Mouse (Mus musculus) liver, adult 10 weeks (tissue): ENCODE data around the gene Nod2. TPM values are rescaled to one million over a fixed set of nuclear protein-coding genes. Genes with fewer than 3 reads are reported as not detected.

ENCODE experiments used
- polyA plus RNA-seq: library from polyadenylated mRNA; stranded (reverse); fragments of 350-450 nt; fragmentation: Illumina TruSeq; extraction: RNeasy Lipid Tissue Mini Kit (QIAGEN cat#74804); gene quantifications from one replicate; pipeline ENCODE4 v1.2.3, GENCODE M21; 2014; ENCODE audit warnings: low read depth, low replicate concordance

Gene Nod2
- polyA plus RNA-seq: not detected

GRCm38 (mm10) chr8:88646837-88647778, at the start of gene Nod2:
Gene Nod2 (plus strand): TSS chr8:88647315.

DNA sequence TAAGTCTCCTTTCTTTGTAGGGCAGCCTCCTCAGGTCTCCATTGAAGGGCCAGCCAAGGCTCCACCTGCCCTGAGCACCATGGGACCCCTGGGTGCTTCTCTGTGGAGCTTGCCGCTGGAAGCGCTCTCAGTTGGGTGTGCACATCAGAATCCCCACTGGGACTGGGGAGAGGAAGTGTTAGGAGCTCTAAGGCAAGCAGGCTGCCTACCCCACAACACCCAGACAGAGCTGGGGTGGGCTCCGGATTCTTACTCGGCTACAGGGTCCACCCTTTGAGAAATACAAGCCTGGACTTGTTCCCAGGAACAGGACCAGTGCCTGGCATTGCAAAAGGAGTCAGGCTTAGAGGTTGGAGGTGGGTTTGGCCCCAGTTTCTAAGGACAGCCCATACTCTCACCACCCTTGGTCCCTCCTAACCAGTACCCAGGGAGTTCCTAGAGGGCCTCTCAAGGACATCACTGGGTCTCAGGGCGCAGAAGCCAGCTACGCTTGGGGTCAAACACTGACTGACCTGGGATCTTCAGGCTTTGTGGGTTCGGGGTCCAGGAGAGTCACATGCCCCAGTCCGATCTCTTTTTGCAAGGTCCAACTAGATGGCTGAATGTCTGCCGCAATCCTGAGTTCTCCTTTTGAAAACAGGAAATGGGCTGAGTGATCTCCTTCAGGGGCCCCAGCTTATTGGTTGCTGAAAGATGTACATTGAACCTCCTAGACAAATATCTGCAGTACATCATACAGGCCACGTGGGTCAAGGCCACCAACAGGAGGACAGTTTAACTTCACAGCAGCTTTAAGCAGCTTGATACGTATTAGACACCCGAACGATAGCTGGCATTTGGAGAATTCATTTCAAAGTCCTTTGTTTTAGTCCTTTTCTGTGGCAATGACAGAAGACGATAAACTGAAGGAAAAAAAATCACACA, 11.4 kb upstream of the Nod2 start, which contains the start of gene Snx20:
Gene Snx20, minus strand, starts transcription at position 655 of the 924 bp plus-strand sequence.

DNA sequence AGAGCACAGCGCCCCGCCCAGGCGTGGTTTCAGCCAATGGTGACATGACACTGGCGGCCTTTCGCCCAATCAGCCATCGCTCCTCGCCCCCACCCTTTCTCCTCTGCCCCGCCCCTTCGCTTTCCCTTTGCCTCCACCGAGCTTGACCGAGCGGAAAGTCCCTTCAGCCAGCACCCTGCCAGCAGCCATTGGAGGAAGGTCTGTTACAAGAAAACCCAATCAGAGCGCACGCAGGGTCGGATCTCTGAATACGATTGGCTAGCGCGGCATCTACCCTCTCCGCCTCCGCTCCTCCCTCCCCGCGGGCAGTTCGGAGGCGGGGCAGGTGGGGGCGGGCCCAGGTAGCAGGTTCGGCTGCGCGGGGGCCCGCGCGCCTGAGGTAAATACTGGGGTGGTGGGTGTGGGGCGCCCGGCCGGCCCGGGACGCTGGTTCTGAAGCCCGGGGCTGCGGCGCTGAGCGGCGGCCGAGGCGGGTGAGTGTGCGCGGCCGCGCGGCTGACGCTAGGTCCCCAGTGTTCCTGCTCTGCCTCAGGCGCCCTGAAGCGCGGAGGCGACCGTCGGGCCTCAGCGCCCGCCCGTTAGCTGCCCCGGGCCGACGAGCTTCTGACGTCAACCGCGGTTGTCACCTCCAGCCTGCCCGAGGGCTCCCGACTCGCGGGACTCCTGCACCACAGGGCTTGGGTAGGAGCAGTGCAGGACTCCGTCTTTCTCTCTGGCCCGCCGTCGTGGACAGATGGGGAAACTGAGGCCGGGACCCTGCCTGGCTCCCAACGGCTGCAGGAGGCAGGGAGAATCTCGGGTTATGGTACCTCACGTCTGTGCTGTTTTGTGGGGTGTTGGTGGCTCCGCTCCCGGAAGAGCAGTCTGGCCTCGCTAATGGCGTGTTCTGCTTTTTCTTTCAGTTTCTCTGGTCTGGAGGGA, 49.9 kb downstream of the Nod2 start, which contains the start of gene Cyld:
Gene Cyld, plus strand, starts transcription at position 308 of the 921 bp plus-strand sequence.

Other genes with a start within 250 kb of the Nod2 start
- 1.4 TPM for gene Nkd1, start 126.0 kb upstream of the Nod2 start, polyA plus RNA-seq
- gene Snx20, start 11.2 kb upstream of the Nod2 start, polyA plus RNA-seq: 0.19 TPM
- 17.5 TPM for gene Cyld, start 49.7 kb downstream of the Nod2 start, polyA plus RNA-seq